Mouse (Mus musculus): ENCODE results near the gene Cish. TPM values are rescaled to one million over a fixed set of nuclear protein-coding genes. Genes with fewer than 3 reads are reported as not detected.

Gene Cish
- total and polyA plus RNA-seq, 2 experiments from 2014 or later, result 62.6 to 149 TPM

- DNase-seq (ENCODE audit: low spot score), result no peak
- H3K4me1 ChIP-seq (ENCODE audit: control insufficient read depth, insufficient read depth), result peaks cover 63% of the 10 kb centered on the region
- no peaks in the 10 kb centered on the region for H3K27me3 ChIP-seq (ENCODE audit: control insufficient read depth, insufficient read depth, low read length)
- H3K4me2 ChIP-seq (ENCODE audit: low read depth, low read length), result peak overlapping the region; percentile 38
- H3K9me3 ChIP-seq (replicated peaks; ENCODE audit: control insufficient read depth, low read length), result no peaks in the 10 kb centered on the region
- peak overlapping the region; percentile 95 for H3K27ac ChIP-seq (ENCODE audit: low read depth)
- no peaks in the 10 kb centered on the region for H3K36me3 ChIP-seq (replicated peaks; ENCODE audit: control insufficient read depth, insufficient read depth, low read length)
- 41% methylated on average over 11 of the region's 11 CpGs for WGBS
- TF ChIP-seq CTCF (IDR thresholded peaks at IDR 0.05; ENCODE audit: low read depth) (no peak), EP300 (IDR thresholded peaks at IDR 0.05; ENCODE audit: low read depth) (0 out of 2 replicates have a peak, but pooled peaks have one; percentile 45)
- H3K4me3 ChIP-seq (ENCODE audit: low read depth, low read length), result peak overlapping the region; percentile 12; the same call in 1 of the 2 replicates
- H3K9ac ChIP-seq (replicated peaks; ENCODE audit: low read depth, low read length), result 0 out of 2 replicates have a peak overlapping the region, but pooled peaks have one; percentile 15
- peak; percentile 53 for ATAC-seq (ENCODE audit: insufficient read depth, low read depth)
These were observed 11.5 kb downstream of the Cish start for GRCm38 (mm10) chr9:107307099-107307872.

GRCm38 (mm10) chr9:107307886-107308285 lies 12.1 kb downstream of the Cish start:
- no peaks in the 10 kb centered on the region for H3K9me3 ChIP-seq (replicated peaks; ENCODE audit: control insufficient read depth, low read length)
- peak overlapping the region; percentile 12; the same call in 1 of the 2 replicates for H3K4me3 ChIP-seq (ENCODE audit: low read depth, low read length)
- TF ChIP-seq EP300 (IDR thresholded peaks at IDR 0.05; ENCODE audit: low read depth), result no peak
- TF ChIP-seq CTCF (IDR thresholded peaks at IDR 0.05; ENCODE audit: low read depth), result no peak
- WGBS, result 6% methylated on average over 12 of the region's 12 CpGs
- peak overlapping the region; percentile 95 for H3K27ac ChIP-seq (ENCODE audit: low read depth)
- H3K27me3 ChIP-seq (ENCODE audit: control insufficient read depth, insufficient read depth, low read length), result no peaks in the 10 kb centered on the region
- H3K36me3 ChIP-seq (replicated peaks; ENCODE audit: control insufficient read depth, insufficient read depth, low read length), result no peaks in the 10 kb centered on the region
- DNase-seq (ENCODE audit: low spot score) (peak; percentile 93), ATAC-seq (ENCODE audit: insufficient read depth, low read depth) (peak; percentile 86)
- H3K9ac ChIP-seq (replicated peaks; ENCODE audit: low read depth, low read length), result 0 out of 2 replicates have a peak overlapping the region, but pooled peaks have one; percentile 15
- peaks cover 62% of the 10 kb centered on the region for H3K4me1 ChIP-seq (ENCODE audit: control insufficient read depth, insufficient read depth)
- peak overlapping the region; percentile 38 for H3K4me2 ChIP-seq (ENCODE audit: low read depth, low read length)

GRCm38 (mm10) chr9:107308346-107309000 lies 12.6 kb downstream of the Cish start:
- Histone ChIP-seq H3K9ac (replicated peaks; ENCODE audit: low read depth, low read length) (no peak overlapping the region), H3K4me1 (ENCODE audit: control insufficient read depth, insufficient read depth) (peaks cover 59% of the 10 kb centered on the region), H3K4me3 (ENCODE audit: low read depth, low read length) (no peak overlapping the region), H3K9me3 (replicated peaks; ENCODE audit: control insufficient read depth, low read length) (no peaks in the 10 kb centered on the region), H3K27ac (ENCODE audit: low read depth) (peak overlapping the region; percentile 95), H3K4me2 (ENCODE audit: low read depth, low read length) (no peak overlapping the region), H3K36me3 (replicated peaks; ENCODE audit: control insufficient read depth, insufficient read depth, low read length) (no peaks in the 10 kb centered on the region), H3K27me3 (ENCODE audit: control insufficient read depth, insufficient read depth, low read length) (no peaks in the 10 kb centered on the region)
- 75% methylated on average over 9 of the region's 9 CpGs for WGBS
- ATAC-seq (ENCODE audit: insufficient read depth, low read depth) (no peak), DNase-seq (ENCODE audit: low spot score) (no peak)
- TF ChIP-seq CTCF (IDR thresholded peaks at IDR 0.05; ENCODE audit: low read depth) (no peak), EP300 (IDR thresholded peaks at IDR 0.05; ENCODE audit: low read depth) (no peak)

- H3K36me3 ChIP-seq (replicated peaks; ENCODE audit: control insufficient read depth, insufficient read depth, low read length), result no peaks in the 10 kb centered on the region
- H3K27ac ChIP-seq (ENCODE audit: low read depth), result peak overlapping the region; percentile 95
- ATAC-seq (ENCODE audit: insufficient read depth, low read depth) (no peak), DNase-seq (ENCODE audit: low spot score) (no peak)
- no peak overlapping the region for H3K4me3 ChIP-seq (ENCODE audit: low read depth, low read length)
- no peaks in the 10 kb centered on the region for H3K27me3 ChIP-seq (ENCODE audit: control insufficient read depth, insufficient read depth, low read length)
- H3K4me2 ChIP-seq (ENCODE audit: low read depth, low read length), result no peak overlapping the region
- H3K9ac ChIP-seq (replicated peaks; ENCODE audit: low read depth, low read length), result no peak overlapping the region
- no peaks in the 10 kb centered on the region for H3K9me3 ChIP-seq (replicated peaks; ENCODE audit: control insufficient read depth, low read length)
- 56% methylated on average over 9 of the region's 9 CpGs for WGBS
- peaks cover 58% of the 10 kb centered on the region for H3K4me1 ChIP-seq (ENCODE audit: control insufficient read depth, insufficient read depth)
- no peak for TF ChIP-seq EP300 (IDR thresholded peaks at IDR 0.05; ENCODE audit: low read depth)
- TF ChIP-seq CTCF (IDR thresholded peaks at IDR 0.05; ENCODE audit: low read depth), result no peak
These were observed 13.3 kb downstream of the Cish start for GRCm38 (mm10) chr9:107309171-107309570.

GRCm38 (mm10) chr9:107309600-107309999 lies 13.8 kb downstream of the Cish start:
- 0 out of 2 replicates have a peak, but pooled peaks have one; percentile 6 for ATAC-seq (ENCODE audit: insufficient read depth, low read depth)

More at GRCm38 (mm10) chr9:107309600-107309999, 13.8 kb downstream of the Cish start:
- H3K27me3 ChIP-seq (ENCODE audit: control insufficient read depth, insufficient read depth, low read length), result no peaks in the 10 kb centered on the region
- no peak overlapping the region for H3K4me2 ChIP-seq (ENCODE audit: low read depth, low read length)
- 38% methylated on average over 5 of the region's 5 CpGs for WGBS
- peak overlapping the region; percentile 95 for H3K27ac ChIP-seq (ENCODE audit: low read depth)
- H3K4me3 ChIP-seq (ENCODE audit: low read depth, low read length), result no peak overlapping the region
- TF ChIP-seq EP300 (IDR thresholded peaks at IDR 0.05; ENCODE audit: low read depth), result no peak
- TF ChIP-seq CTCF (IDR thresholded peaks at IDR 0.05; ENCODE audit: low read depth), result no peak
- H3K9ac ChIP-seq (replicated peaks; ENCODE audit: low read depth, low read length), result no peak overlapping the region
- peaks cover 58% of the 10 kb centered on the region for H3K4me1 ChIP-seq (ENCODE audit: control insufficient read depth, insufficient read depth)
- no peaks in the 10 kb centered on the region for H3K36me3 ChIP-seq (replicated peaks; ENCODE audit: control insufficient read depth, insufficient read depth, low read length)
- DNase-seq (ENCODE audit: low spot score), result no peak
- H3K9me3 ChIP-seq (replicated peaks; ENCODE audit: control insufficient read depth, low read length), result no peaks in the 10 kb centered on the region
